Mouse (Mus musculus) E14TG2a.4 (cell line): Measurements from ENCODE around the gene Atf6.

Source experiments
- CTCF ChIP-seq: conservative IDR thresholded peaks from 2 replicates; pipeline ENCODE4 v1.5.1; 2014; ENCODE audit warnings: low read length
- POU5F1 ChIP-seq: IDR thresholded peaks from 2 replicates; pipeline ENCODE4 v1.6.1; 2014; ENCODE audit warnings: low read length, borderline replicate concordance

GRCm38 (mm10) chr1:170908341-170908740, 40.8 kb upstream of the Atf6 start:
- TF ChIP-seq CTCF (no peak), POU5F1 (no peak)
